Mouse (Mus musculus) kidney, postnatal 0 days (tissue): ENCODE data around the gene Emilin2. TPM values are rescaled to one million over a fixed set of nuclear protein-coding genes. Genes with fewer than 3 reads are reported as not detected.

Experiments
- ATAC-seq: fragments of 200-750 bp; cut with Nextera tagmentation; replicated peaks from 2 replicates; pipeline ENCODE4 v1.8.0; 2017; ENCODE audit warnings: low read depth, moderate number of reproducible peaks, moderate TSS enrichment, moderate library complexity; ENCODE audit not compliant: low FRiP score
- DNase-seq: peaks from one replicate; pipeline ENCODE4 v3.0.0-alpha.2; 2016; ENCODE audit warnings: low spot score
- H3K27ac ChIP-seq: fragments of 300-500 bp; sonication (generic); 2 replicates; pipeline ENCODE4 v1.5.1; 2014; ENCODE audit warnings: mild to moderate bottlenecking
- H3K27me3 ChIP-seq: fragments of 300-500 bp; sonication (generic); 2 replicates; pipeline ENCODE4 v1.6.1; 2014; ENCODE audit warnings: low read length, mixed read lengths; ENCODE audit not compliant: insufficient read depth
- H3K36me3 ChIP-seq: fragments of 300-500 bp; sonication (generic); 2 replicates; pipeline ENCODE4 v1.6.1; 2014; ENCODE audit warnings: low read length, mixed read lengths; ENCODE audit not compliant: insufficient read depth
- H3K4me1 ChIP-seq: fragments of 300-500 bp; sonication (generic); replicated peaks from 2 replicates; pipeline ENCODE4 v1.6.1; 2014; ENCODE audit warnings: antibody characterized with exemption, low read length, mixed read lengths; ENCODE audit not compliant: insufficient read depth
- H3K4me2 ChIP-seq: fragments of 300-500 bp; sonication (generic); 2 replicates; pipeline ENCODE4 v1.6.1; 2014; ENCODE audit warnings: mild to moderate bottlenecking, low read length, moderate library complexity, mixed read lengths
- H3K4me3 ChIP-seq: fragments of 300-500 bp; sonication (generic); replicated peaks from 2 replicates; pipeline ENCODE4 v1.5.1; 2014; ENCODE audit warnings: low read depth, low read length
- H3K9ac ChIP-seq: fragments of 300-500 bp; sonication (generic); 2 replicates; pipeline ENCODE4 v1.6.1; 2014; ENCODE audit warnings: low read depth, low read length
- H3K9me3 ChIP-seq: fragments of 300-500 bp; sonication (generic); replicated peaks from 2 replicates; pipeline ENCODE4 v1.6.1; 2016; ENCODE audit warnings: low read length, inconsistent platforms, mixed read lengths
- CTCF ChIP-seq: IDR thresholded peaks from 2 replicates; pipeline ENCODE4 v1.5.1; 2016; ENCODE audit warnings: antibody characterized with exemption, low read depth, mild to moderate bottlenecking, moderate library complexity
- WGBS: fragments of 180-500 bp; shearing (Covaris S2); extraction: QIAGEN DNeasy Blood & Tissue Kit; methylation state at CpG from one replicate; pipeline ENCODE4 v1.1.7; 2014; 5-methylcytosine and 5-hydroxymethylcytosine counted together
- polyA plus RNA-seq: library from polyadenylated mRNA; unstranded; fragments of >200 nt; fragmentation: Nextera tagmentation; extraction: Ambion mirVana; gene quantifications from 2 replicates; pipeline ENCODE4 v1.2.1, GENCODE M21; 2015

The Emilin2 gene
- polyA plus RNA-seq, 1 experiment from 2014 or later: 2.4 TPM

DNA sequence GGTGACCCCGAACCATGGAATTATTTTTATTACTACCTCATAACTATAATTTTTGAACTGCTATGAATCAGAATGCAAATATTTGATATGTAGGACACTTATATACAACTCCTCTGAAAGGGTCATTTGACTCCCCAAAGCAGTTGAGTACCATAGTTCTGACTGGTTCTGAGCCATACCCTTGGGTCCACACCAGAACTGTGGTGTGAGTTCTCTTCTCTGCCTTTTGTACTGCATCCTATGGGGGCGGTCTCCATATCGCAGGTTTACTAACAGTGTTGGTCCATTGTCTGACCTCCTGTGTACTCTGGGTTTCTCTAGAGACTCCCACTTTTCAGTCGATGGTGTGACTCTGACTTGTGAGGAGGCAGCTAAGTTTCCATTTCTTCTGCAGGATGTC is 65.8 kb downstream of the Emilin2 start:
- ATAC-seq (no peak), DNase-seq (no peak)
- H3K9me3 ChIP-seq: no peaks in the 10 kb centered on the region
- H3K4me3 ChIP-seq: no peak overlapping the region
- no peak overlapping the region for H3K27ac ChIP-seq
- WGBS: 89% methylated on average over 4 of the region's 4 CpGs
- peaks cover 63% of the 10 kb centered on the region for H3K36me3 ChIP-seq
- H3K4me2 ChIP-seq: no peak overlapping the region
- H3K9ac ChIP-seq: no peak overlapping the region
- H3K27me3 ChIP-seq: no peaks in the 10 kb centered on the region
- H3K4me1 ChIP-seq: peaks cover 7% of the 10 kb centered on the region; the same call in 1 of the 2 replicates
- no peak for TF ChIP-seq CTCF

DNA sequence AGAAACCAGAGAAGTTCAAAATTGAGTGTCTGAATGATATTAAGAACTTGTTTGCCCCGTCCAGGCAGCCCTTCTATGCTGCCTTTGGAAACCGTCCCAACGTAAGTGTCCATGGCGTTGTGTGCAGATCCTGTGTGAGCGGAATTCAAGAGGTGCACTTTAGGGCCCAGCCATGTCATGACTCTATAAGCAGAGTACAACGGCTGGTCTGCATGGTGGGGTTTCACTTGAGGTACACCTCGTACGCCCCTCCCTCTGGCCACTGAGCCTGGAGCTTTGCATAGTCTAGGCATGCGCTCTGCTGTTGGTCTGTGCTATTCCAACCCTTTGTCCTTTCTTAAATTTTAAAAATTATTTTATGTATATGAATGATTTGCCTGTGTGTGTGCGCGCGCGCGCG is 66.6 kb downstream of the Emilin2 start:
- Histone ChIP-seq H3K9me3 (no peaks in the 10 kb centered on the region), H3K36me3 (peaks cover 68% of the 10 kb centered on the region), H3K4me3 (no peak overlapping the region), H3K4me1 (0 out of 2 replicates have a peak, but pooled peaks cover 2% of the 10 kb centered on the region), H3K9ac (no peak overlapping the region), H3K4me2 (no peak overlapping the region), H3K27me3 (no peaks in the 10 kb centered on the region), H3K27ac (no peak overlapping the region)
- no peak for TF ChIP-seq CTCF
- no peak for DNase-seq
- 96% methylated on average over 15 of the region's 15 CpGs for WGBS
- ATAC-seq: no peak

DNA sequence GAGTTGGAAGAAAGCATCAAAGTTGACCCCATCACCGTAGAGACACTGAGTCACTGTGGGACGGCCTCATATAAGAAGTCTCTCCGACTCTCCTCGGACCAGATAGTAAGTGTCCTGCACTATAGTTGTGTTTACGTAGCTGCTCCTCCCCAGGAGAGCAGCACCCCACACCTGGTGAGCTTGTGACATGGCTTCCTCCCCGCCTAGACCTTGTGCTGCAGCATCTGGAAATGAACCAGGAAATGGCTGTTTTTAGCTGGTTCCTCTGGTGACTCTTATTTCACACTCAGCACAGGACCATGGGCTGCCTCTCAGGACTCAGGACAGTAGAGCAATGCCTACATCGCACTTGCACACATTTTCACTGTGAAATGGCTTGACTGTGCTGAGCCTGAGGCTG is 69.1 kb downstream of the Emilin2 start:
- H3K4me1 ChIP-seq: no peaks in the 10 kb centered on the region
- TF ChIP-seq CTCF: no peak

DNA sequence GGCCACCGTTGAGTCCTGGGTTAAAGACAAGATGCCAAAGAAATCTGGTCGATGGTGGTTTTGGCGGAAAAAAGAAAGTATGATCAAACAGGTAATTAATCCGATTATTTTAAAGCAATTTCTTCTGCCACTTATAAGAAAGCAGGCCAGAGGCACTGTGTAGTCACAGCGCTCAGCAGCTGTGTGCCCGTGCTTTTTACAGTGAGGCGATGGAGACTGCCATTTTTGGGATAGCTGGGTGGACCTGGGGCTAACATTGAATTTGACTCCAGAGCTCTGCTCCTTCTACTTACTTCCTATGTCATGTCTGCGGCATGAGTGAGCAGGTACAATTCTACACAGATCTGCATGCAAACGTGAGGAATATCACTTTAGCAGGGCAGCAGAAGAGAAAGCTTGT is 71.0 kb downstream of the Emilin2 start:
- Histone ChIP-seq H3K4me2 (no peak overlapping the region), H3K27me3 (no peaks in the 10 kb centered on the region), H3K36me3 (peaks cover 63% of the 10 kb centered on the region), H3K27ac (no peak overlapping the region), H3K9ac (no peak overlapping the region), H3K4me3 (no peak overlapping the region), H3K4me1 (no peaks in the 10 kb centered on the region), H3K9me3 (no peaks in the 10 kb centered on the region)
- no peak for TF ChIP-seq CTCF
- WGBS: 92% methylated on average over 9 of the region's 9 CpGs
- ATAC-seq (no peak), DNase-seq (no peak)

More for the DNA sequence above, 69.1 kb downstream of the Emilin2 start:
- Histone ChIP-seq H3K27me3 (no peaks in the 10 kb centered on the region), H3K36me3 (peaks cover 70% of the 10 kb centered on the region), H3K4me2 (no peak overlapping the region), H3K27ac (no peak overlapping the region), H3K9me3 (no peaks in the 10 kb centered on the region), H3K9ac (no peak overlapping the region), H3K4me3 (no peak overlapping the region)
- WGBS: 92% methylated on average over 7 of the region's 7 CpGs
- DNase-seq (no peak), ATAC-seq (no peak)

DNA sequence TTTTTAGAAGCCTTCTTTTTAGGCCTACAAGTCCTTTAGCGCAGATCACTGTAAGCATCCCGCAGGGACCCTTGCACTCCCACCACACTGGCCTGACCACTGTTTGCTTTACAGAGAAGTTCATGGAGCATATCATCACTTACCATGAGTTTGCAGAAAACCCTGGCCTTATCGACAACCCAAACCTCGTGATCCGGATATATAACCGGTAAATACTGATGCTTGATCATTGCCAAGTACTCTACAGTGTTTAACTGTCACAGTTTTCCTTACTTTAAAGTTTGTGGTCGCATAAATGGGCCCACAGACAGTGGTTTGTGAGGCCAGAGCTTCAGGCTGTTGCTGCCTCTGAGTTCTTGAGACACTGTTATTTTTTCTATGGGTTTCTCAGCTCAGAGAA is 73.3 kb downstream of the Emilin2 start:
- ATAC-seq (no peak), DNase-seq (no peak)
- Histone ChIP-seq H3K4me2 (no peak overlapping the region), H3K4me3 (no peak overlapping the region), H3K4me1 (no peaks in the 10 kb centered on the region), H3K27me3 (no peaks in the 10 kb centered on the region), H3K9me3 (no peaks in the 10 kb centered on the region), H3K36me3 (peaks cover 50% of the 10 kb centered on the region), H3K27ac (no peak overlapping the region), H3K9ac (no peak overlapping the region)
- no peak for TF ChIP-seq CTCF
- 92% methylated on average over 7 of the region's 7 CpGs for WGBS

DNA sequence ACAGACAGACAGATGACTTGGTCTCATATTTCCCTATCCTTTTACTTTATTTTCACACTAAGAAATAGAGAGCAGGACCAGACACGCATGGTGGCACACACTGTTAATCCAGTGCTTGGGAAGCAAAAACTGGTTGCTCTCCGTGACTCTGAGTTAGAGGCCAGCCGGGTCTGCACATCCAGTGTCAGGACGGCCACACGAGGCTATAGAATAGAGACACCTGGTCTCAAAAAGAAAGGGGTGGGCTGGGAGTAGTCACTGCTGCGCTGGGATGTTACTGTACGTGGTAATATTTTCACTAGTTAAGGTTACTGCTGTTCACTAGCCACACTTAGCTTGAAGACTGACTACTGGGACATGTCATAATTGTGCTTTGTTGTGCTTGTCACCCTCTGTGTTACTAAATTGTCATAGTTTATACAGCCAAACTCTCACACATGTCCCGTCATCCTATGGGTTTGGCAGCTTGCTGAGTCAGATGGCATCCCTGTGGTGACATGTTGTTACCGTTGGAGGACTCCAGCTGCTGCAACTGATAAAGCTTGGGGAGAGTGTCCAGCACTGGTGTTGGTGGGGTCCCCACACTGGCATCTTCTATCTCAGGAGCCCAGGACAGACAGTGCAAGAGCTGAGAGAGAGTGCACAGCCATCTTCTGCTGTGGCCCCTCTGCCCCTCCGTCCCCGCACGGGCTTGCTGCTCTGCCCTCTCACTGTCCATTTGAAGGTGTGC is 76.4 kb downstream of the Emilin2 start:
- 86% methylated on average over 12 of the region's 12 CpGs for whole genome bisulfite sequencing
- no peaks in the 10 kb centered on the region for H3K27me3 ChIP-seq
- no peak for TF ChIP-seq CTCF
- DNase-seq: no peak
- H3K4me3 ChIP-seq: no peak overlapping the region
- H3K27ac ChIP-seq: no peak overlapping the region
- H3K4me1 ChIP-seq: no peaks in the 10 kb centered on the region
- no peaks in the 10 kb centered on the region for H3K9me3 ChIP-seq
- H3K4me2 ChIP-seq: no peak overlapping the region
- no peak overlapping the region for H3K9ac ChIP-seq
- peaks cover 45% of the 10 kb centered on the region for H3K36me3 ChIP-seq
- ATAC-seq: 0 out of 2 replicates have a peak, but pooled peaks have one; percentile 29
